Mouse (Mus musculus) cerebellum, adult (tissue): ENCODE results near the gene Usp46.

Source experiments
- ATAC-seq: cut with Nextera tagmentation; 2 replicates; pipeline ENCODE4 v1.9.2; 2017; ENCODE audit warnings: mild to moderate bottlenecking, moderate library complexity, mixed read lengths; ENCODE audit not compliant: insufficient number of reproducible peaks, low FRiP score, low TSS enrichment

Usp46 gene

GRCm38 (mm10) chr5:74028691-74029479 is 39.3 kb downstream of the Usp46 start:
- ATAC-seq, result no peak

- no peak for ATAC-seq
Measured at GRCm38 (mm10) chr5:74028221-74028620, 40.0 kb downstream of the Usp46 start.

GRCm38 (mm10) chr5:74020506-74020905 is 47.7 kb downstream of the Usp46 start:
- ATAC-seq, result no peak

- ATAC-seq, result no peak
Measured at GRCm38 (mm10) chr5:74018870-74019565, 49.2 kb downstream of the Usp46 start.

GRCm38 (mm10) chr5:74017488-74017887 is 50.7 kb downstream of the Usp46 start:
- ATAC-seq, result no peak

GRCm38 (mm10) chr5:74011629-74012028 is 56.6 kb downstream of the Usp46 start:
- no peak for ATAC-seq

- no peak for ATAC-seq
Measured at GRCm38 (mm10) chr5:74007492-74008070, 60.6 kb downstream of the Usp46 start.

GRCm38 (mm10) chr5:74005936-74006335 is 62.3 kb downstream of the Usp46 start:
- no peak for ATAC-seq

GRCm38 (mm10) chr5:74001743-74002142 is 66.5 kb downstream of the Usp46 start:
- no peak for ATAC-seq

GRCm38 (mm10) chr5:73998966-73999365 is 69.3 kb downstream of the Usp46 start:
- ATAC-seq, result no peak

- no peak for ATAC-seq
Measured at GRCm38 (mm10) chr5:73994850-73995249, 73.4 kb downstream of the Usp46 start.

GRCm38 (mm10) chr5:73993538-73993937 is 74.7 kb downstream of the Usp46 start:
- no peak; the same call in 1 of the 2 replicates for ATAC-seq

GRCm38 (mm10) chr5:73992321-73992720 is 75.9 kb downstream of the Usp46 start:
- ATAC-seq, result no peak

- ATAC-seq, result no peak
Measured at GRCm38 (mm10) chr5:73989532-73989931, 78.7 kb downstream of the Usp46 start.

- ATAC-seq, result no peak
Measured at GRCm38 (mm10) chr5:73987777-73988560, 80.3 kb downstream of the Usp46 start.

GRCm38 (mm10) chr5:73977426-73977825 is 90.8 kb downstream of the Usp46 start:
- ATAC-seq, result no peak

GRCm38 (mm10) chr5:73971701-73972100 is 96.5 kb downstream of the Usp46 start:
- no peak for ATAC-seq

GRCm38 (mm10) chr5:73970024-73970628 is 98.1 kb downstream of the Usp46 start:
- ATAC-seq, result no peak

- ATAC-seq, result no peak
Measured at GRCm38 (mm10) chr5:73969338-73969737, 98.9 kb downstream of the Usp46 start.

GRCm38 (mm10) chr5:73959779-73960178 is 108.5 kb downstream of the Usp46 start:
- no peak for ATAC-seq
